Mouse (Mus musculus) colon, adult 2 months (tissue): ENCODE data around the gene Ipp. TPM values are rescaled to one million over a fixed set of nuclear protein-coding genes. Genes with fewer than 3 reads are reported as not detected.

Experiments used
- polyA plus RNA-seq: library from polyadenylated mRNA; depleted of rRNA; stranded (reverse); fragments of >200 nt; gene quantifications from 2 replicates; pipeline ENCODE4 v1.2.3, GENCODE M21; 2012; rRNA removed

Ipp gene
- 0.92 and 0.97 TPM in 2 replicates for polyA plus RNA-seq

GRCm38 (mm10) chr4:116507425-116508218 lies at the start of gene Ipp:
Gene Ipp (plus strand): TSS chr4:116507549.

GRCm38 (mm10) chr4:116464126-116464981 lies 43.0 kb upstream of the Ipp start, which contains the start of gene Mast2:
Gene Mast2 (minus strand): TSS chr4:116464183.

GRCm38 (mm10) chr4:116555413-116556300 lies 48.3 kb downstream of the Ipp start, which contains the start of gene Tmem69:
Gene Tmem69 (minus strand): TSS chr4:116555936.

GRCm38 (mm10) chr4:116557306-116558121 lies 50.2 kb downstream of the Ipp start, which contains the start of gene Gpbp1l1:
Gene Gpbp1l1 (plus strand): TSS chr4:116557658.

Other genes starting within 250 kb of the Ipp start
- 141 and 181 TPM in 2 replicates for gene Mast2, start 43.4 kb upstream of the Ipp start, polyA plus RNA-seq
- 2.3 and 2.6 TPM in 2 replicates for gene Tmem69, start 48.4 kb downstream of the Ipp start, polyA plus RNA-seq
- 38.7 and 38.8 TPM in 2 replicates for gene Gpbp1l1, start 50.1 kb downstream of the Ipp start, polyA plus RNA-seq
- gene Ccdc17, start 89.1 kb downstream of the Ipp start, polyA plus RNA-seq, result 9.1 and 9.2 TPM in 2 replicates
- 2.6 and 3.0 TPM in 2 replicates for gene Nasp, start 120.4 kb downstream of the Ipp start, polyA plus RNA-seq
- 538 and 578 TPM in 2 replicates for gene Akr1a1, start 144.1 kb downstream of the Ipp start, polyA plus RNA-seq
- 37.4 and 42.6 TPM in 2 replicates for gene Prdx1, start 178.0 kb downstream of the Ipp start, polyA plus RNA-seq
- 6.8 and 8.2 TPM in 2 replicates for gene Mmachc, start 200.9 kb downstream of the Ipp start, polyA plus RNA-seq
- 14.4 and 28.4 TPM in 2 replicates for gene Ccdc163, start 201.0 kb downstream of the Ipp start, polyA plus RNA-seq
- 12.2 and 13.4 TPM in 2 replicates for gene Tesk2, start 213.4 kb downstream of the Ipp start, polyA plus RNA-seq